Mouse (Mus musculus) urinary bladder, adult 18-20 months (tissue): ENCODE measurements around the gene Atf6.

Experiments
- DNase-seq, 2 experiments: peaks; one replicate each; pipeline ENCODE4 v3.0.0; 2022; ENCODE audit warnings: low spot score in 2 of 2, mixed read lengths in 2 of 2

The Atf6 gene

GRCm38 (mm10) chr1:170771437-170772003, 96.1 kb downstream of the Atf6 start:
- peak; percentile 30 to 33 for DNase-seq

- DNase-seq = no peak
Observed at GRCm38 (mm10) chr1:170770691-170771090, 96.9 kb downstream of the Atf6 start.

GRCm38 (mm10) chr1:170766997-170767396, 100.6 kb downstream of the Atf6 start:
- no peak for DNase-seq

DNA sequence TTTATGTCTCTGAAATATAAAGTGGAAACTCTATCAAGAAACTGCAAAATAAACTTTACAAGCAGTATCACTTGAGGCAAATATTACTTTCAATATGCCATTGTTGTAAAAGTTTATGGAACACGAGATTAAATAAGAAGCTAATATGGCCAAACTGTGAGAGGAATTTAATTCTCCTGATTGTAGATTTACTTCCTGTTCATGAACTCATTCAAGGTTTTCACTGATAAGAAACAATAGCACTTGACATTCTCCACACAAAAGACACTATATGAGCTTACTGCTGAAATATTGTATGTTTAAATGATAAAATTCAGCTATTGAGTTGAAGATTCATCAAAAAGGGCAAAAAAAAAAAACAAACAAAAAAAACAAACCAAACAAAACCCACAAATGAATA, 102.8 kb downstream of the Atf6 start:
- DNase-seq = no peak

DNA sequence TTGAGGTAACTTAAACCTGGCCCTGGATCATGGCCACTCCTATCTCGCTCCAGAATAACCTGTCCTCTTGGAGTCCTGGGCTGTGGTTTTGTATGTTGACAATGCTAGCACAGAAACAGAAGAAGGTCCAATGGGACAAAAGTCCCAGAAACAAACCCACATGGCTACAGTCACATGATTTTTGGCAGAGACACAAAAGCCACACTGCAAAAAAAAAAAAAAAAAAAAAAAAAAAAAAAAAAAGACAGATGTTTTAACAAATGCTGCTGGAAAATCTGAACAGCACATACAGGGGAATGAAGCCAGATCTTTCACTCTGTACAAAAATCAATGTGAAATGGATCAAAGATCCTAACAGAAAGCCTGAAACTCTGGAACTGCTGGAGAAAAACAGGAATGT, 105.9 kb downstream of the Atf6 start:
- DNase-seq = no peak

GRCm38 (mm10) chr1:170753597-170753996, 114.0 kb downstream of the Atf6 start:
- DNase-seq = no peak

DNA sequence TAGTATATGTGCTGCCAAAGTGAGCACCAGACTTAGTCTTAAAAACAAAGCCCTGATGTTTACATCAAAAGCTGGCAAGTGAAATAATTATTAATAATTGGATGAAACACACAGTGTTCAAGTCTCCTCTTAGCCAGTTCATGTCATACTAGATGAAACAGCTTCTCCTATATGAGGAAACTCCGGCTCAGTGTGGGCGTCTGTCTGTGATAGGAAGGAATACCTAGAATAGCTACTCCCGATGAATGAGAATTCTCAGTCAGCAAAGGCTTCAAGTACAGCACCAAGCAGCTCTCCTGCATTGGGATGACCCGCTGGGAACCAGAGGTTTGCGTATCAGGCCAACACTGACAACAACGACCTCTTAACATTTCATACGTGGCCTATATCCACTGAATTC, 115.8 kb downstream of the Atf6 start:
- DNase-seq = no peak

- DNase-seq = no peak
Observed at GRCm38 (mm10) chr1:170746523-170746922, 121.0 kb downstream of the Atf6 start.

- no peak for DNase-seq
Observed at GRCm38 (mm10) chr1:170741497-170742246, 125.9 kb downstream of the Atf6 start.

DNA sequence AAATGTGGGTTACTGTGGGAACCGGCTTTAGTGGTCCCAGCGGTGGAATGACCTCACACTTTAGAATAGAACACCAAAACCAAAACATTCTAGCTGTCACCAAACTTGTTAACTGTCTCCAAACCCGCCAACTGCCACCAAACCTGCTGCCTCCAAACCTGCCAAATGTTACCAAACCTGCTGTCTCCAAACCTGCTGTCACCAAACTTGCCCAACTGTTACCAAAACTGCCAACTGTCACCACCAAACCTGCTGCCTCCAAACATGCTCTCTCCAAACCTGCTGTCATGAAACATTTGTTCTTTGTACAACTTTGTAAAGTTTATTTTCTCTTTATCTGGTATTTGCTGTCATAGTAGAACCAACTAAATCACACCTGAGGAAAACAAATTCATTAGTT, 132.7 kb downstream of the Atf6 start:
- DNase-seq = no peak

DNA sequence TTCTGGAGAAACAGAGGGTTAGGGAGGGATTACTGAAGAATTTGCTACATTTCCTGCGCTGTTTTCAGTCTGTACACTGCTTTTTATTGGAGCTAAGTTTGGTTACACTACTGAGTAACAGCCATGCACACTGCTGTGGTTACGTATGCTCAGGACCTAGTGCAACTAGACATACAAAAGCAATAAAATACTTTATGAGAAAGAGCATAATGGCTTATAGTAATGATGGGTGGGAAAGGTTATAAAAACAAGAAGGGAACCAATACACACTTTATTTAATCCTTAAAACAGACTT, 135.0 kb downstream of the Atf6 start:
- DNase-seq = no peak

DNA sequence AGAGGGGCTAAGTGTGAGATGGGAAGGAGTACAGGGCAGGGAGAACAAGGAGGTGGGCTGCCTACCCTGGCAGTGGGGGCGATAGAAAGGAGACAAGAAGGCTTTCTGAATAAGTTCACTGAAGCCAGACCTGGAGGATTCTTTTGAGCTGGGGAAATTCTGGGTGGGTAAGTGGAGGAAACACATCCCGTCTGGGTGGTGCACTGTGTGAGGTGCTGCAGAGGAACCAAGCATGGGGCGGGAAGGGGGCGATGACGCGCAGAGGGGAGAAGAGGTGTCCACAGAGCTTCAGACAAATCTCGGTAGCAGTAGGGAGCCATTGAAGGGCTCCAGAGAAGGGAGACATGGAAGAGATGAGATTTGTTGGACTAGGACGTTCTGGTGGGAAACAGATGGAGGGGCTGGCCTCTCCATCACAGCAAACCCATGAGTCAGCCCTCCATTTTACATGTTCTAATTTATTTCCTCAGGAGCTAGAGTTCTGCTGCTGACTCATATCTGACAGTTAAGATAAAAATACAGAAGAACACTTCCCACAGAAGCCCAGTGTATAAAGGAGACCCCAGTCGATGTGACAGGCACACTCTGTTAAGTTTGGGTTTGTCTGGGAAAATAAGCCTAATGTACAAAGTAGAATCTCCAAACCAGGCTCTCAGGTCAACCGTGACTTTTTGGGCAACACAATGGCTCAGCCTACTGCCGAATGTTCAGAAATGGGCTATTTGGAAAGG, 135.5 kb downstream of the Atf6 start:
- DNase-seq = no peak

- DNase-seq = no peak
Observed at GRCm38 (mm10) chr1:170729267-170729962, 138.2 kb downstream of the Atf6 start.

- DNase-seq = no peak
Observed at GRCm38 (mm10) chr1:170728524-170728923, 139.0 kb downstream of the Atf6 start.

DNA sequence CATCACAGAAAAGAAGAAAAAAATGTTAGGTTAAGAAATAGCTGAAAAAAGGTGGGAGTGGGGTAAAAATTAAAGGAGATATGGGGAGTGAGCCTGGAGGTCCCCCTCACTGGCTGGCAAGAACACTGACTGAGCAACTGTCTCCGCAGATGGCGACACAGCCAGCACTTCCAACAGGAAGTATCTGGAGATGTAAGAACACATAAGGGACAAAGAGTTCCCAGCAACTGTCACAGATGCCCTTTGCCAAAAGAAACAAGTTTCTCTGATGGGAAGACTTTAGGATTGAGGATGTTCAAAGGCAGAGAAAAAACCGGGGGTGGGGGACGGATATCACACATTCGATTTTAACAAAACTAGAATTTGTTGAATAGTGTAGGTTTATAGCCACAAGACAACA, 146.0 kb downstream of the Atf6 start:
- no peak for DNase-seq

- no peak for DNase-seq
Observed at GRCm38 (mm10) chr1:170718133-170718810, 149.3 kb downstream of the Atf6 start.

DNA sequence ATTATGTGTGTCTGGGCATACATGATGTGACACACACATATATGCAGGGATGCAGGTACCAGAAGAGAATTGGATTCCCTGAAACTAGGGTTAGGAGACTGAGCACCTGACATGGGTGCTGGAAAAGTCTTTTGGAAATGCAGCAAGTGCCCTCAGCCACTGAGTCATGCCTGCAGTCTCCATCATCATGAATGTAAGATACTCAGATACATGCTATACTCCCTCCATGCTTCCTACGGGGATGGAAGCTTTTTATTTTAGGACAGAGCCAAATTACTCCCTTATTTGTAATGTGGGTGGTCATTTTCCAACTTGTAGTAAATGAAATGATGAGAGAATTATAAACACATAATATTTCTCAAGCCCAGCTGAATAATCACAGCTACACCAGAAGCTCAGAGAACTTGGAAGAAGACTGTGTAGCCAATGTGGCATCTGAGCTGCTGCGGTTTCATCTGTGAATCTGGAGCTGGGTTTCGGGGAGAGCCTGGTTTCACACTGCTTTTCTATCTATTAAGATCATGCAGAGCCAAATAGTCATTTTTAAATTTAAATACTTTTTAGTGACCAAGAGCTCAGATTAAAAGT, 150.2 kb downstream of the Atf6 start:
- DNase-seq = no peak

GRCm38 (mm10) chr1:170711731-170712130, 155.8 kb downstream of the Atf6 start:
- no peak for DNase-seq

GRCm38 (mm10) chr1:170709969-170710368, 157.6 kb downstream of the Atf6 start:
- no peak for DNase-seq

- no peak for DNase-seq
Observed at GRCm38 (mm10) chr1:170709481-170709880, 158.1 kb downstream of the Atf6 start.

DNA sequence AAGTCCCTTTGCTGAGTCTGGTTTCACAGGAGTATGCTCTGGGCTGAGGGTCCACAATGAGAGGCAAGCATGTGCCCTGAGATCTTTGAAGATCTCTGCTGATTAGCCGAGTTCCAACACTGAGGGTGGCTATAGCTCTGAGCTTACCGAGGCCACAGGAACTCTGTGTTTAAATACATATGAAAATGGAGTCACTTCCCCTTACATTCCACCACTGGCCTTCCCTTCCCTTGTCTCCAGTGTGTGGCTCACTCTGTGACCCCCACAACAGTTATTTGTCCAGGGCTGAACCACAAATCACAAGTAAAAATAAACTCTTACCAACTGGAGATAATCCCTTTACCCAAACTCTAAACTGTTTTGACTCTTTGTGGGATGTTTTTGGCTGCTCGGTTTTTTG, 158.5 kb downstream of the Atf6 start:
- no peak for DNase-seq

- no peak for DNase-seq
Observed at GRCm38 (mm10) chr1:170706046-170706445, 161.5 kb downstream of the Atf6 start.
